Mouse (Mus musculus): Measurements from ENCODE around the gene Rpl35.
"Not testable (repeated sequence)": the region's sequence is repeated elsewhere in the genome, so short reads cannot be mapped to it uniquely, and the experiment has no call there.

Gene Rpl35

GRCm38 (mm10) chr2:39005574-39006079 is at the start of gene Rpl35:
Gene Rpl35, minus strand, starts transcription at chr2:39005624.
- in situ Hi-C loops (cut with MboI, MseI) = no loop called here

- in situ Hi-C loops (cut with MboI, MseI) = no loop called here
Observed at GRCm38 (mm10) chr2:39048515-39048914, 43.1 kb upstream of the Rpl35 start.

GRCm38 (mm10) chr2:39040215-39040614 is 34.8 kb upstream of the Rpl35 start:
- in situ Hi-C loops (cut with MboI, MseI) = no loop called here

- in situ Hi-C loops (cut with MboI, MseI) = no loop called here
Observed at GRCm38 (mm10) chr2:39031611-39032010, 26.2 kb upstream of the Rpl35 start.

DNA sequence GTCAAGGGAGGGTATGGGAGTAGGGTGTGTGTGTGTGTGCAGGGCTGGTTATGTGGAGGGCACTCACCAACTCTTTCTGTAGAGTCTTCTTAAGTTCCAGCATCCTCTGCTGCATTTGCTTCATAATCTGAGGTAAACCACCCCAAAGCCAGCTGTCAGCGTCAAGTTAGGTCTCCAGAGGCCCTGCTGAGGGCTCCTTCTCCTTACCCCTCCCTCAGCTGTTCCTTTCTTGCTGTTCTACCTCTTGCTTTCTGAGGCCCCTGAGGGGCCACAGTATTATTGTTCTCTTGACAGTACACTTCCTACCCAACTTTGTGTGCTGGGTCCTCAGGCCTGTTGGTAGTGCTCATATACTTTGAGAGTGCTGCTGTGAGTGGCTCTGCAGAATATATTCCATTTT is 14.6 kb upstream of the Rpl35 start:
- in situ Hi-C loops (cut with MboI, MseI) = no loop called here

DNA sequence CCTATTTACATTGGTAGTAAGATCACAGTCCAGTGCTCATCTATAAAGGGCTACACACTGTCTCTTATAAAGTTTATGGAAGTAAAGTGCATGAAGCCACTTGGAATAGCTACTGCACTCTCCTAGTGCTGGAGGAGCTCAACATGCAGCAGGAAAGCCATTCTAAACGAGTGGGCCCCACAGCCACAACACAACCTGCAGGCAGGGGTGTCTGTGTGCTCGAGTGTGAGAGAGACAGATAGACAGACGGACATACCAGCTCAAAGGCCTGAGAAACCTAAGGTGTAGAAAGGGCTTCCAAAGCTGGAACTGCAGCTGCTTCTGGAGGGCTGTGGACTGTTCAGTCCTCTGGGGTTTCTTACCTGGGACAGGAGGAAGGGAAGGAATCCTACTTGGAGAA is 11.2 kb upstream of the Rpl35 start:
- in situ Hi-C loops (cut with MboI, MseI) = no loop called here

GRCm38 (mm10) chr2:39012768-39013279 is 7.4 kb upstream of the Rpl35 start:
- in situ Hi-C loops (cut with MboI, MseI) = no loop called here

- in situ Hi-C loops (cut with MboI, MseI) = no loop called here
Observed at GRCm38 (mm10) chr2:39011971-39012370, 6.5 kb upstream of the Rpl35 start.

- in situ Hi-C loops (cut with MboI, MseI) = no loop called here
Observed at GRCm38 (mm10) chr2:39011264-39011663, 5.8 kb upstream of the Rpl35 start.

GRCm38 (mm10) chr2:39010144-39010543 is 4.7 kb upstream of the Rpl35 start:
- in situ Hi-C loops (cut with MboI, MseI) = not testable (repeated sequence)

DNA sequence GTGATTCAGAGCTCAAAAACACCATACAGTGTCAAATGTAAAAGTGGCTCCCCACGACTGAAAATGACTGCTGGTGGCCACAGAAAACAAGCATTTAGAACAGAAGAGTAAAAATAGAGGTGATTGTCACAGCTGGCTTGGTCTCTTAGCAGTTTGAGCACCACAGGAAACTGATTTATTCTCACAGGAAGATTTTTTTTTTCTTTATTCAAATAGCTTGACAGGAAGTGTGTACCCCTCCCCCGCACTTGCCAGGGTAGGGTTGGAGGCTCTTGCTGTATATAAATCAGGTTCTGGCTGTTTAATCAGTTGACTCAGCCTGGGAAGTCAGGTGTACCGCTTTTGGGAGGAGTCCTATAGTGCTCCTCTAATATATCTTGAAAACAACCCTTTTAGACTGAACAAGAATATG is 3.5 kb upstream of the Rpl35 start:
- in situ Hi-C loops (cut with MboI, MseI) = no loop called here

GRCm38 (mm10) chr2:39008350-39008851 is 3.0 kb upstream of the Rpl35 start:
- in situ Hi-C loops (cut with MboI, MseI) = no loop called here

GRCm38 (mm10) chr2:39007865-39008264 is 2.4 kb upstream of the Rpl35 start:
- in situ Hi-C loops (cut with MboI, MseI) = no loop called here

- in situ Hi-C loops (cut with MboI, MseI) = no loop called here
Observed at GRCm38 (mm10) chr2:39006149-39006730, 816 bp upstream of the Rpl35 start.

- in situ Hi-C loops (cut with MboI, MseI) = no loop called here
Observed at GRCm38 (mm10) chr2:39004880-39005435, 466 bp downstream of the Rpl35 start, which contains the start of gene Arpc5l. Gene Arpc5l, plus strand, starts transcription at chr2:39005348.

GRCm38 (mm10) chr2:39004372-39004771 is 1.1 kb downstream of the Rpl35 start:
- in situ Hi-C loops (cut with MboI, MseI) = no loop called here

GRCm38 (mm10) chr2:39003512-39003911 is 1.9 kb downstream of the Rpl35 start:
- in situ Hi-C loops (cut with MboI, MseI) = no loop called here

DNA sequence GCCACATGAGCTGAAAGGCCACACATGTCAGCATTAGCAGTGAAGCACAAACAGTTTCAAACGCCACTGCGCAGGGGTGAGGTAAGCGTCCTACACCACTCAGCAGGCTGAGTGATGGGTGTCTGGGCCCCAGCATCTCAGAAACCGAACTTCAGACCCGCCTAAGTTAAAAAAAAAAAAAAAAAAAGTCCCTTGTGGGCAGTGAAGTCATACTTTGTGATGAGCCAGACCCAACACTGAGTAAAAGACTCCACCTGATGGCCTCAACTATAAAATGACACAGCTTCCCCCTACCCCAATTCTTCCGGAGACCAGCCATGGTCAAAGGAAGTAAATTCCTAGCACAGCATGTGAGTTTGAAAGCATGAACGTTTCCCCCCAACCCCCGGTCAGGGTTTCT is 2.3 kb downstream of the Rpl35 start:
- in situ Hi-C loops (cut with MboI, MseI) = no loop called here

DNA sequence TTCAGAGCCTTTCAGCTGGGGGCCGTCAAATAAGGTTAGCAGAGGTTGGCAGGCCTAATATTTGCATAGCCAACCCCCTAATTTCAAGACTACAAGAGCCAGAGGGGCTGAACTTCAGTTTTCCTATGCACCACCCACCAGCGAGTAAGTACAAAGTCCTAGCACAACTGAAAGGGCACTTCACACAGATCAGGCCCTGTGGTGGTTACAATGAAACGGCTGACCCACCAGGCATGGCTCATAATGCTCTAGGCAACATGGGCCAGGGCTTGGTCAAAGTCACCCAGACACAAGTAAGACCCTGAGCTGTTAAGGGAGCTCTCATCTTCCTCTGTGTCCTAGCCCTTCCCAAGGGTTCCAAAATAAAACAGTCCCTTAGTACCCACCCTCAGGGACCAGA is 3.6 kb downstream of the Rpl35 start:
- in situ Hi-C loops (cut with MboI, MseI) = no loop called here

DNA sequence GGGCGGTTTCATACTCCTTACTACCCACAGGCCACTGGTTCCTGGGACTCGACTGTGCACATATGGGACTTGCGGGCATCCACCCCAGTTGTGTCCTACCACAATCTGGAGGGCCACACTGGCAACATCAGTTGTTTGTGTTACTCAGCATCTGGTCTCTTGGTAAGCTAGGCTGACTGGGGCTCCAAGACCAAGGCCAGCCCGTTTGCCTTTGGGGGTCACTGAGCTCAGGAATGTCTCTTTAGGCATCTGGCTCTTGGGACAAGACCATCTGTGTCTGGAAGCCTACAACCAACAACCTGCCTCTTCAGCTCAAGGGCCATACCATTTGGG is 4.9 kb downstream of the Rpl35 start:
- in situ Hi-C loops (cut with MboI, MseI) = no loop called here

DNA sequence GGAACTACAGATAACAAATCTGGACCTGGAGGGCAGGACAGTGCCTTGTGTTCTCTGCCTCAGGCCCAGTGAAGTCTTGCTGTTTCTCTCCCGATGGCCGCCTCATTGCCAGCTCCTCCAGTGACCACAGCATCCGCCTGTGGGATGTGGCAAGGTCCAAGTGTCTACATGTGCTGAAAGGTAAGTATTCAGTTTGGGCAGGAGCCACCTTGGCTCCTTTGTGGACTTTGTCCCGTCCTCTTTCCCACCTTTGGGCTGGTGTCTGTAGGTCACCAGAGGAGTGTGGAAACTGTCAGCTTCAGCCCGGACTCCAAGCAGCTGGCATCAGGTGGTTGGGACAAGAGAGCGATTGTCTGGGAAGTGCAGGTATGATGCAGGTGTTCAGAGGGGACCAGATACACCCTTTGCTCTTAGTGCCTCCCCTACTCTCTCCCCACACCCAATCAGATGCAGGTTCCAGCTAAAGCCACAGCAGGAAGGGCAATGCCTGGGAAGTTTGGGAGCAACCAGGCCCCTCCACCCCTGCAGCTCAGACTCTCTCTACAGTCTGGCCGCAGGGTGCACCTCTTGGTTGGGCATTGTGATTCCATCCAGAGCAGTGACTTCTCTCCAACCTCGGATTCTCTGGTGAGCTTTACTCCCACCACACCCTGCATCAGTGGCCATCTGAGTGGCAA is 5.4 kb downstream of the Rpl35 start:
- in situ Hi-C loops (cut with MboI, MseI) = loop anchor here (5.0 kb wide), 1 partner anchor 68 kb away; the partner anchor contains the start of gene Olfml2a

DNA sequence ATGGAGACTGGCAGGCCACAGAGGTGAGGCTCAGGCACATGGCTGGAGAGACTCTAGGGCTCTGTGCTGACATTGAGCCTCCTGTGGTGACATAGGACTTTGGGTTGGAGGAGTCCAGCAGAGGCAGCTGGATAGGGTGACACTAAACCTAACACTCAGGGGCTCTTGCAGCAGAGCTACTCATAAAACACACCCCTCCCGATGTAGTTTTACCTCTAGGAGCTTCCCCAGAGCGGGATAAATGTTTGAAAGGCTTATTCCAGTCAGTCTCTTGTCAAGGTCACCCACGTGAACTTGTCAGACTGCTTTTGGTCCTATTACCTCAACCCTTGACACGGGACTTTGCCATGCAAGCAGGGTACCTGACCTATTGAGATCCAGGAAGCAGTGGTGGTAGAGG is 6.0 kb downstream of the Rpl35 start:
- in situ Hi-C loops (cut with MboI, MseI) = loop anchor here (5.0 kb wide), 1 partner anchor 67 kb away; the partner anchor contains the start of gene Olfml2a
